Mouse (Mus musculus) thymus, adult 2 months (tissue): ENCODE measurements at regions not wholly inside any gene's neighbourhood (a gene's known extent, or its start where the extent isn't known, plus 50 kb on each side); places are given as distances from the start of the nearest gene placed in this dataset.

Source experiments
- DNase-seq: peaks from one replicate; pipeline ENCODE4 v3.0.0; 2021
- H3K27ac ChIP-seq: fragments of 200-500 bp; 2 replicates; pipeline ENCODE4 v1.5.1; 2012; ENCODE audit warnings: low read length, control low read depth; ENCODE audit not compliant: control insufficient read depth, insufficient read depth
- H3K27me3 ChIP-seq: fragments of 200-500 bp; 2 replicates; pipeline ENCODE4 v1.6.1; 2012; ENCODE audit warnings: mild to moderate bottlenecking, low read length, moderate library complexity, mixed read lengths; ENCODE audit not compliant: control insufficient read depth, insufficient read depth
- H3K36me3 ChIP-seq: fragments of 200-500 bp; 2 replicates; pipeline ENCODE4 v1.6.1; 2012; ENCODE audit warnings: mild to moderate bottlenecking, low read length, moderate library complexity; ENCODE audit not compliant: control insufficient read depth, insufficient read depth
- H3K4me1 ChIP-seq: fragments of 200-500 bp; replicated peaks from 2 replicates; pipeline ENCODE4 v1.6.1; 2012; ENCODE audit warnings: low read length; ENCODE audit not compliant: control insufficient read depth, insufficient read depth
- H3K4me3 ChIP-seq: fragments of 200-500 bp; 2 replicates; pipeline ENCODE4 v1.5.1; 2012; ENCODE audit warnings: mild to moderate bottlenecking, low read length, control low read depth, moderate library complexity; ENCODE audit not compliant: control insufficient read depth, insufficient read depth
- CTCF ChIP-seq: fragments of 200-500 bp; IDR thresholded peaks from 2 replicates; pipeline ENCODE4 v1.5.1; 2012; ENCODE audit warnings: mild to moderate bottlenecking, control low read depth, low read length, moderate library complexity, borderline replicate concordance; ENCODE audit not compliant: control insufficient read depth, poor library complexity, insufficient read depth; ENCODE audit errors: extremely low read depth
- POLR2A ChIP-seq: fragments of 200-500 bp; IDR thresholded peaks from 2 replicates; pipeline ENCODE4 v1.6.1; 2012; ENCODE audit warnings: mild to moderate bottlenecking, low read length, control low read depth, moderate library complexity; ENCODE audit not compliant: control insufficient read depth, poor library complexity, insufficient read depth; ENCODE audit errors: extremely low read depth
- WGBS: fragments of 180-500 bp; shearing (Covaris S2); methylation state at CpG from one replicate; pipeline ENCODE4 v1.1.7; 2018; 5-methylcytosine and 5-hydroxymethylcytosine counted together

GRCm38 (mm10) chr4:88977099-88977888 is 97.3 kb upstream of the Ifne start:
- Histone ChIP-seq H3K36me3 (no peaks in the 10 kb centered on the region), H3K27me3 (no peaks in the 10 kb centered on the region), H3K4me1 (no peaks in the 10 kb centered on the region), H3K27ac (no peak overlapping the region), H3K4me3 (no peak overlapping the region)
- no peak for TF ChIP-seq CTCF
- no peak for TF ChIP-seq POLR2A
- no peak for DNase-seq
- WGBS: 94% methylated on average over 3 of the region's 3 CpGs

- H3K36me3 ChIP-seq: no peaks in the 10 kb centered on the region
- no peak overlapping the region for H3K27ac ChIP-seq
- H3K27me3 ChIP-seq: no peaks in the 10 kb centered on the region
- no peak overlapping the region for H3K4me3 ChIP-seq
- H3K4me1 ChIP-seq: no peaks in the 10 kb centered on the region
- no peak for TF ChIP-seq CTCF
- TF ChIP-seq POLR2A: no peak
- no peak for DNase-seq
- 81% methylated on average over 2 of the region's 2 CpGs for WGBS
Observed at GRCm38 (mm10) chr4:88974535-88974934, 94.5 kb upstream of the Ifne start.

GRCm38 (mm10) chr4:88969134-88969841 is 89.3 kb upstream of the Ifne start:
- TF ChIP-seq POLR2A (no peak), CTCF (no peak)
- no peak for DNase-seq
- Histone ChIP-seq H3K27ac (no peak overlapping the region), H3K27me3 (no peaks in the 10 kb centered on the region), H3K4me1 (no peaks in the 10 kb centered on the region), H3K36me3 (no peaks in the 10 kb centered on the region), H3K4me3 (no peak overlapping the region)
- 82% methylated on average over 6 of the region's 6 CpGs for WGBS

GRCm38 (mm10) chr4:88959621-88960020 is 79.6 kb upstream of the Ifne start:
- TF ChIP-seq POLR2A (no peak), CTCF (no peak)
- no peak for DNase-seq
- WGBS: 78% methylated on average over 3 of the region's 3 CpGs
- Histone ChIP-seq H3K27ac (no peak overlapping the region), H3K4me1 (peaks cover 4% of the 10 kb centered on the region; the same call in 1 of the 2 replicates), H3K4me3 (no peak overlapping the region), H3K27me3 (no peaks in the 10 kb centered on the region), H3K36me3 (no peaks in the 10 kb centered on the region)

GRCm38 (mm10) chr4:88956605-88957004 is 76.6 kb upstream of the Ifne start:
- H3K4me1 ChIP-seq: peaks cover 4% of the 10 kb centered on the region; the same call in 1 of the 2 replicates
- WGBS: 60% methylated on average over 4 of the region's 4 CpGs
- no peak for TF ChIP-seq CTCF
- no peak for TF ChIP-seq POLR2A
- H3K36me3 ChIP-seq: no peaks in the 10 kb centered on the region
- DNase-seq: no peak
- H3K27me3 ChIP-seq: no peaks in the 10 kb centered on the region
- H3K4me3 ChIP-seq: no peak overlapping the region
- H3K27ac ChIP-seq: no peak overlapping the region

- DNase-seq: no peak
- no peak overlapping the region for H3K4me3 ChIP-seq
- 3% methylated on average over 7 of the region's 7 CpGs for WGBS
- peaks cover 4% of the 10 kb centered on the region; the same call in 1 of the 2 replicates for H3K4me1 ChIP-seq
- no peak overlapping the region for H3K27ac ChIP-seq
- TF ChIP-seq CTCF: no peak
- H3K36me3 ChIP-seq: no peaks in the 10 kb centered on the region
- no peaks in the 10 kb centered on the region for H3K27me3 ChIP-seq
Observed at GRCm38 (mm10) chr4:88956151-88956550, 76.2 kb upstream of the Ifne start.
